Mouse (Mus musculus) CD4-positive, CD25-positive, alpha-beta regulatory T cell, adult 4 months (primary cell): ENCODE results near the gene Mylip. TPM values are rescaled to one million over a fixed set of nuclear protein-coding genes. Genes with fewer than 3 reads are reported as not detected.
A peak's percentile ranks its signal among the peaks of the same experiment; 100 is the strongest.

Source experiments
- ATAC-seq: one replicate; pipeline ENCODE4 v1.8.0; 2017
- polyA plus RNA-seq, 2 experiments: library from polyadenylated mRNA; unstranded; fragments of 100-300 nt; shearing (Covaris generic); gene quantifications; one replicate each; pipeline ENCODE4 v1.2.1; 2017

Mylip gene
- polyA plus RNA-seq, 2 experiments from 2014 or later, result 13.4 to 19.9 TPM

DNA sequence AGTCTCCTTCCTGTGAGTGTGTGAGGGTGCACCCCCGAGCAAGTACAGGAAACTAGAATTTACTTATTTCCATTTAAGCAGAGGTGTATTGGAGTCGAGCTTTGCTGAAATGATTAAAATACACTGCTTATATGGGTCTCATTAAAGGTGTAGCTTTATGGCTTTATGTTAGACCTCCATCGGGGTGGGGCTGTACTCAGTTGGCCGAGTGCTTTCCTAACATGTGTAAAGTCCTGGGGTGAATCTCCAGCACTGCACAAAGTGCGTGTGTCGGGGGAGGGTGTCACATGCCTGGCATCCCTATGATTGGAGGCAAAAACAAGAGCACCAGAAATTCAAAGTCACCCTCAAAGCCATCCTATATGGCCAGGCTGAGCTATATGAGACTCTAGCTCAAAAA is 49.3 kb downstream of the Mylip start:
- no peak for ATAC-seq

DNA sequence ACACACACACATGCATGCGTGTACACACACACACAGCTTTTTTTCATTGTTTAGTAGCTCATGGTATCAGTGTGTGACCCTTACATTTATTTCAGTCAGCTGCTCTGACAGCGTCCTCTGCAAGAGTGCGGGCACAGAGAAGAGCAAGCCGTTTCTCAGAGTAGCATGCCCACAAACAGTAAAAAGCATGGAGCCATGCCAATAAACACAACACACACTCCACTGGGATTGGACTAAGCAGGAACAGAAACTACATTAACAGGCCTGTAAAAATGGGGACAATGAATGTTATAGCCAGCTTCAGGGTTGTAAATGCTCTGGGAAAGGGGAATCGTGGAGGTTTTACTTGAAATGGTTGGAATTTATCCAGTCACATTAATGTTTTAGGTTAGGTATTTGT is 50.7 kb downstream of the Mylip start:
- ATAC-seq, result no peak

DNA sequence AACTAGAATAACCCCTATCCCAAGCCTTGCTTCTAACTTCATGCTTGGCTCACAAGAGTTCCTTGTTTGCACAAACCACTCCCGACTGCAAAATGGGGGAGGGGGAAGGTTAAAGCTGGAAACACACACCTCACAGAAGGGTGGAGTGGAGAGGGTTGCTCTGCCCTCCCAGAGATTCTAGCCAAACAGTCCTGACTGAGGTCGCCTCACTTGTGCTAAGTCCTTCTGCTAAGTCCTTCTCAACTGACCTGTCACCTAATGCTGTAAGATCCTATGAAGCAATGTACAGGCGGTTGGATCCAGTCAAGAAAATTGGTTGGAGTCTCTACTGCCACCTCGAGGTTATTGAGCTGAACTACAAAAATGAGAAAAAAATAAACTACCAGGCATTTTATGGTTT is 52.9 kb downstream of the Mylip start:
- peak; percentile 62 for ATAC-seq

DNA sequence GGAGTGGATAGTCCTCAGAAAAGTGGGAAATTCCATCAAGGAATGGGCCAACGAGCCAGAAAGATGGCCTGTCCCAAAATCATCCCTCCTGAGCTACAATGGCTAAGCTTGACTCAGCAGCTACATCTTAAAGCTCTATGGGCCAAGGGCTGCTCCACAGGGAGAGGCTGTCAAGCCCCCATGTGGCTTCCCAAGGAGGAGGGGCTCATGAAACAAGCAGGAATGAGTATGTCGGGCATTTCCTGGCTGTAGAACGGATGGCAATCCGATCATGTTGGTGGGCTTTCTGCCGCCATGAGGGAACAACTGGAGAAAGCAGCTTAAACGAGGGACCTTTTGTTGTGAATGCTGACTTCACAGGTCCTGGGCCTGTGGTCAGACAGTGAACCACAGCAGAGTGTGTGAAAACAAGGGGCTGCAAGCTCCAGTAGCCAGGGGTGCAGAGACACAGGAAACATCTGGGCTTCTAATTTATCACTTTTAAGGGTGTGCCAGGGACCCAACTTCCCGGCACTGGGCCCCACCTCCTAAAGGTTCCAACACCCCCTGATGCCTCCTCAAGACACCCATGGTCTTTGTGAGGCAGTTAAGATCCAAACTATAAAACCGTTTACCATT is 53.5 kb downstream of the Mylip start:
- ATAC-seq, result no peak

DNA sequence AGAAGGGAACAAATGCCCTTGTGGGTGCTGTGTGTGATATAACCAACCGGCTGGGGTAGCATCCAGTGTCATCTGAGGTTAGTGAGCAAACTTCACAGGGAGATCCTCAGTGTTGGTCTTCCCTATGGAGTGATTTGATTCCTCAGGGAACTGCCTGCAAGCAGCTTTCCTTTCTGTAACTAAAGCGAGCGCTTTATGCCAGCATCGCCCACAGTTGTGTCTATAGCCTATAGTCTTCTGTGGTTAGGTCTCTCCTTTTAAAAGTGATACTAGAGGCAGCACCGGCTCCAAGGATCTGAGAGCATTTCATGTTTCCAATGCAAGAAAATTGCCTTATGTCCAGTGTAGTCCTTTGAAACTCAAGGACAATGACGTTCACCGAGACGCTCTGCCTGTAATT is 54.7 kb downstream of the Mylip start:
- ATAC-seq, result no peak

DNA sequence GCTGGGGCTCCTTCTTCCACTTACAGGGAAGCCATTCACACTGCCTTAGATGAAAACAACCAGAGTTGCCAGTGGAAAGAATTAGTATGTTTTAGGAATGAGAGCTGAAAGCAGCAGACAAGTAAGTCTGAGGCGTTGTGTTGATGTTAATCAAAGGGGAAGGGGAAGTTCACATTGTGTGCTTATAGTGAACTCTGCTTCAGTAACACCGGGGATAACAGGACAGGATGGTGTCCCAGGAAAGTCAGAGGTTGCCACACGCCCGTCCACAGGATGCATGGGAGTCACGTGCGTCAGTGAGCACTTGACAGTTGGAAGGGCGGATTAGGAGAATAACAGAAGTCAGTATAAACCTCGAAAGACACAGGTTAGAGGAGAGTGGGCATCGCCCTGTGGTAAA is 55.1 kb downstream of the Mylip start:
- ATAC-seq, result no peak

DNA sequence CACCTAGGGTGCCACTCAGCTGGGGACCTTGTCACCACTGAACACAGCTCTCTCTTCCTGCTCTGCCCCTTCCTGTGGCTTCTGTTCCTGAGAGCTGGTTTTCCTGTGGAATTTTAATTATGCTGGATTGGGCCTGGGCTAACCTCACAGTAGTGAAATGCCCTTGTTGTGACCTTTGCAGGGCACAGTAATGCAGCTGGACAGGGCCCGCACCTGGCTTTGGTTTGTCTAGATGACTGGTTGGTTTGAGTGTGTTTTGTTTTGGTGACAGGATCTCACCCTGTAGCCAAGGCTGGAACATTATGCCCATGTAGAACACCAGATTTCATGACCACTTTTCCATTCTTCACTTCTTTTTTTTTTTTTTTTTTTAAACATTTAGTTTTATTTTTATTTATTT is 57.1 kb downstream of the Mylip start:
- ATAC-seq, result no peak

DNA sequence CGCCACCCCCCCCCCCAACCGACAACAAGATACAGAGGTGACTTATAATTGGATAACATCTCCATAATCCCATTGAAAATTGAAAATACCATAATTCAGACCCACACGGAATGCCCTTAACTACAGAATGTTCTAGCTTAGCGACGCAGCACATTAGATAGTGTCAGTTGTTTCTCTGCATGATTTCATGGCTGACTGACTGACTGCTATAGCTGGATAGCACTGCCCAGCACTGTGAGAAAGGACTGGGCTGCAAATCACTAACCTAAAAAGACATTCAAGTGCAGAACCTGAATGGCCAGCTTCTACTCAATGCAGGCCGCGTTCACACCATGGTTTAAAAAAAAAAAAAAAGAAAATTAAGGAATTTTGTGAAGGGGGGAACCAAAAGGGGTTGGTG is 62.9 kb downstream of the Mylip start:
- no peak for ATAC-seq

DNA sequence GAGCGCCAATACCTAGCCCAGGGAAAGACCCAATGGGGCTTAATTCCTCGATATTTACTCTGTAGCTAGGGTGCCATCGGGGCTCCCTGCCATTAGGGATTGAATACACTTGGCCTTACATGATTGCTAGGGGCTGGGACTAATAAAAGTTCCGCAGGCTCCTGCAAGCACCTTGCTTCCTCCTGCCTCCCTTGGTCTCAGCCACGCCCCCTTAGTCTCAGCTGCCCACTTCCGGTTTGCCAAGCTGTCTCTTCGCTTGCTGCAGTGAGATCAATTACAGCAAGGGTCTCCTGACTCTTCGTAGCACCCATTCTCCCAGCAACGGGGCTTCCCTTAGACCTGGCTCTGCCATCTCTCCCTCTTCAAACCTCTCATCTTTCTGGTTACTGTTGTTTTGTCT is 63.5 kb downstream of the Mylip start:
- ATAC-seq, result peak; percentile 40

DNA sequence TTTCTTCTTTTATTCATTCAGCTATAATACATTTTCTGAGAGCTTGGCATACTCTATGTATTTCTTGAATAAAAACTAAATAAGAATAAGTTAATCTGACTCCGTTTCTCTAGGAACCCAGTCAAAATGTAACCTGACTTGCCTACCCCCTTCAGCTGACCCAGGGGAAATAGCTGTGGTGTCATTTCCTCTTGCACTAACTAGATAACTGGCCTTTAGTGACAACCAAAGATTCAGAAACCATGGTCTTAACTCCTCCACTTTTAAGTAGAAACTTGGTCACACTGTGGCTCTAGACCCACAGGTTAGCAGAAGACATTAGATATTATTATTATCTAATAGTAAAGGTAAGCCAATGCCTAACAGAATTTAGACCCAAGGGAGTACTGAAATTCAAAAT is 64.5 kb downstream of the Mylip start:
- ATAC-seq, result no peak

DNA sequence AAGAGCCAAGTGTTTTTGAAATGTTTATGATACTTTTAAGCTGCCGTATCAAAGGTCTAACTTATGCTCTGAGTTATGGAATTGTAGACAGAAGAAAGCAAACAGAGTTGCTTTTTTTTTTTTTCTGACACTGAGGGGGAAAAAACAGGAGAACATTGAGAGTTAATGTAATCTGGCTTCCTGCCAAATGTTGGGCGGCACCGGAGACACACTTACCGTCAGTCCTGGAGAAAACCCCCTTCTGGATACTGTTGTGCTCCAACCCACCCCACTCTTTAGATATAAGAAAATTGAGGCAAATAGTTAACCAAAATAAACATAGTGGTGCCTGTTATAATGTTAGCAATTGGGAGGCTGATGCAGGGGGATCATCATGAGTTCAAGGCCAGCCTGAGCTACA is 65.1 kb downstream of the Mylip start:
- no peak for ATAC-seq

DNA sequence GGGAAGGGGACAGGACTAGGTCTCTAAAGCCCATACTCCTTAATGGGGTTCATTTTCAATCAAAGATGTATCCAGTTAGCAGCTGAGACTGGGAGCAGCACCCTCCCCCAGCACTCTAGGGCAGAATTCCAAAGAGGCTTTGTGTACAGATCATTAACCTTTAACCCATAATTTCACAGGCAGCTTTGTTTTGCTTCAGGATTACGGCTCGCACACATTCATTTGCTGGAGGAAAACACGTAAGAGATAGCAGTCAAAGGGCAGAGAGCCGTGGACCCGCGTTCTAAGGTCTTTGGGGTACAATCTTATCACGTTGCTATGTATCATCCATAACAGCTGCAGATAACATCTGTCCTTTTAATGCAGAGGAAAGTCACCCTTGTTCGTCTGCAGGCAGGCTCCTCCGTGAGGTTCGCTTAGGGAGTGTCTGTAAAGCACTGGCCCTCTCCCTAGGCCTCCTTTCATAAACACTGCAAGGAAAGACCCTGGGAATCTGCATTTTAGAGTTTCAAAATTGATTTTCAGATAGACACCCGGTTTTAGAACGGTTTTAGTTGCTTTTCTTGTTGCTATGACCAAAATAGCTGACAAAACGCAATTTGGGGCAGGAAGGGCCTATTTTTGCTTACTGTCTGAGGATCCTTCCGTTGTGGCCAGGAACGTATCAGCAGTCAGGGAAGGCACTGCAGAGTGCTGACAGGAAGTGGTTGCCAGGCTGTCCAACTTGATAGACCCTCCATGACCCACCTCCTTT is 65.7 kb downstream of the Mylip start:
- ATAC-seq, result peak; percentile 88

DNA sequence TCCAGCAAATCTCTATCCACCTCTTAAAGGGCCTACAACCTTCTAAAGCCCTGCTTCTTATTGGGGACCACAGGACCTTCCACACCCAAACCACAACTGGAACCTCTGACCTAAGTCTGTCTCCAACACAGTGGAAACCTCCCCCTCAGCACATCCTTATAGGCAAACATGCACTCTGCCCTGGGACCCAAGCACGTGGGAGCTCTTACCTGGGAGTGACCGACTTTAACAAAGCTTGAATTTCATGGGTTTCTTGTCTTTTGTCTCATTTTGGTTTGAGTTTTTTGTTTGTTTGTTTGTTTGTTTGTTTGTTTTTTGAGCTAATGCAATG is 66.3 kb downstream of the Mylip start:
- no peak for ATAC-seq

DNA sequence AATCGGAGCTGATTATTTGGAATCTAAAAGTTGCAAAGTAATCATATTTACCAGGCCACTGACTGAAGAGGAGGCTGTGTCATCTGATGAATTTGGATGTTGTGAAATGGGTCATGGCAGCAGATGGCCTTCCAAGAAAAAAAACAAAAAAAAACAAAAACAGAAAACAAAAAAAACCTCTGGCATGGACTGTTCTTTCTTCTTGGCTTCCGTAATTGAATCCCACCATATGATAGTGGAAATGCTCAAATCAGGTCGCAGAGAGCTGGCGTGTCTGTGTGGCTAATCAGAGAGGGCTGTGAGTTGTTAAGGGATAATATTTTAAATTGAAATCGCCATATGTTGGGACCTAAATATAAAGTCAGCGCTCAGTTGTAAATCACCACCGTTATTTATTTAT is 67.9 kb downstream of the Mylip start:
- no peak for ATAC-seq

DNA sequence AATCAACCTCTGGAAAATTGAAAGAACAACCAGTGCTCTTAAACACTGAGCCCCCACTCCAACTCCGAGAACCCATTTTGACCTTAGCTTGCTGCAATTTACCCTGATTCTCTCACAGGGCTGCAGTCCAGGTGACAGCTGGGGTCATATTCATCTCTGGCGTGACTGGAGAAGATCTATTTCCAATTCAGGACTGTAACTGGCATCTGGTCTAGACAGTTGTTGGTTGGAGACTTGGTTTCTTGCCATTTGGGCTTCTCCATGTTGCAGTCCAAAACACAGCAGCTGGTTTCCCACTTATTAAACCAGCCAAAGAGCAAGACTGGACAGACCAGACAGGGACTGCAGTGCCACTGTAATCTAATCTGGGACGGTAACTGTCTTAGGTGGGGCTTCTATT is 70.6 kb downstream of the Mylip start:
- no peak for ATAC-seq

DNA sequence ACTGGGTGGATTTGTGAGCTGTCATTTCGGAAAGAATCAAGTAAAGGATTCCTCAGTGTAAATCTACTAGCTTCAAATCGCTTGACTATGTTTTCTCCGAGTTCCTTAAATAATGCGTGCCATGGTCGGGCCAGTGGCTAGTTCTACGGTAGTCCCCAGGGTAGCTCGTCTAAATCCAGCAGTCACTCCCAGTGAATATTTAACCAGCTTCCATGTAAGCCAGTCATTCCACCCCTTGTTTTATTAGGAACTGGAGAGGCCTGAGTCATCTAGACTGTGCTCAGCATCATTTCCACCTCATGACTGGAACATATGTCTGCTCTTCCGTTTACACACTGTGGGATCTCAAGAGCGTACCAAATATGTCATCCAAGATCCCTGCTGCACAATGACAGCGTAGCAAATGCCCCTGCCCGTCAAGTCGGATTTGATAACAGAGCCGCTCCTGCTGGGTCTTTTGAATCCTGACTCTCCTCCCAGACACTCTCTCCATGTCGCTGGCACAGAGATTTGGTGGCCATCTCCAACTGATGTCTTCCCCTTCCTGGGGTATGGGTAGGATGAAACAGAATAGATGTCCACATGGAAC is 71.9 kb downstream of the Mylip start:
- ATAC-seq, result no peak

Other genes with a start within 250 kb of the Mylip start
- gene Gmpr, start 117.7 kb downstream of the Mylip start, polyA plus RNA-seq, result under 1 TPM in 1 of 2 experiments, not detected in 1; 0.46 TPM